Mouse (Mus musculus) ovary, postnatal 14 days (tissue): Measurements from ENCODE around the gene Mup8.
"Not testable (repeated sequence)": the region's sequence is repeated elsewhere in the genome, so short reads cannot be mapped to it uniquely, and the experiment has no call there.

Experiments
- DNase-seq: peaks from one replicate; pipeline ENCODE4 v3.0.0; 2022; ENCODE audit warnings: low spot score

Gene Mup8

DNA sequence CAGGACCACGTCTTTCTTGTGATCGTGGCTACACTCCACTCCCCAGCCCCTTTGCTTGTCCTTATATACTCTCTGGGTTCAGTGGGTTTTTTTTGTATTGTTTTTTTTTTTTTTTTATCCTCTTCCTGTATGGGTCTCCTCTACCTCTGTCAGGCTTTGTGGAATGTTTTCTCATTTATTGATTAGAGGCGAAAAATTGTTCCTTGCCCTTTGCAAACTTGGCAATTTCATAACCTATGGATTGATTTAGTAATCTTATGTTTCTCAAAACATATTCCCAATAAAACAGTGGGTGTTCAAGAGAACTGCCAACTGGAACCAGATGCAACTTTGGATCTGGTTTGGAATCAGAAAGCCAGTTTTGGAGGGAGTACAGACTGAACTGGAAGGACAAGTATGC is at the start of gene Mup8:
Gene Mup8 (minus strand): TSS at position 101 of the 400 bp plus-strand sequence.
- not testable (repeated sequence) for DNase-seq

GRCm38 (mm10) chr4:60265977-60266770 is 43.8 kb upstream of the Mup8 start:
- not testable (repeated sequence) for DNase-seq

GRCm38 (mm10) chr4:60262706-60263105 is 40.3 kb upstream of the Mup8 start:
- DNase-seq, result not testable (repeated sequence)
